Mouse (Mus musculus): Measurements from ENCODE around the gene Ehd2.

- TF ChIP-seq POLR2A (IDR thresholded peaks at IDR 0.05; ENCODE audit: borderline replicate concordance, extremely low read depth, insufficient read depth, insufficient read length, poor library complexity, severe bottlenecking): no peak
- TF ChIP-seq CTCF (IDR thresholded peaks at IDR 0.05; ENCODE audit: borderline replicate concordance, extremely low read depth, insufficient read depth, insufficient read length): no peak
Observed at GRCm38 (mm10) chr7:16011418-16012085, 44.2 kb upstream of the Ehd2 start.
